Mouse (Mus musculus) liver, embryonic 14.5 days (tissue): ENCODE results near the gene Tcp10c.
"Not testable (repeated sequence)": the region's sequence is repeated elsewhere in the genome, so short reads cannot be mapped to it uniquely, and the experiment has no call there.

Experiments
- CTCF ChIP-seq: IDR thresholded peaks from 2 replicates; pipeline ENCODE4 v1.5.1; 2016; ENCODE audit warnings: antibody characterized with exemption, low read depth, control low read depth
- EP300 ChIP-seq: IDR thresholded peaks from 2 replicates; pipeline ENCODE4 v1.6.1; 2016; ENCODE audit warnings: antibody characterized with exemption, low read depth

DNA sequence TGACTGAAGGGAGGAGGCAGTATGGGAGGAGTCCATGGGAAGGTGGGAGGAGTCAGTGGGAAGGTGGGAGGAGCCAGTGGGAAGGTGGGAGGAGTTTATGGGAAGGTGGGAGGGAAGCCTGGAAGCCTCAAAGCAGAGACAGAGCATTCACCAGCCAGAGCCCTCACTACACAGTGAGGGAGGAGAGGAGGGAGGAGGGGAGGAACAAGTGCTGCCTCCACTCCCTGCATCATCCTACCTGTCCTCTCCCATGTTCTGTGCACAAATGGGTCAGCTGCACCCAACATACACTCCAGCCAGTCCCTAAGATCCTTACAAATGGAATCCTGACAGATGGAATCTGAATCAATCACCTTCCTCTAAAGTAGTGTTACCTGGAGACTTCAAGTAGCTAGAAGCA is 47.7 kb downstream of the Tcp10c start:
- not testable (repeated sequence) for TF ChIP-seq CTCF, EP300
